Mouse (Mus musculus): ENCODE data around the gene Fasn.
"Not testable (repeated sequence)": the region's sequence is repeated elsewhere in the genome, so short reads cannot be mapped to it uniquely, and the experiment has no call there.

Gene Fasn

DNA sequence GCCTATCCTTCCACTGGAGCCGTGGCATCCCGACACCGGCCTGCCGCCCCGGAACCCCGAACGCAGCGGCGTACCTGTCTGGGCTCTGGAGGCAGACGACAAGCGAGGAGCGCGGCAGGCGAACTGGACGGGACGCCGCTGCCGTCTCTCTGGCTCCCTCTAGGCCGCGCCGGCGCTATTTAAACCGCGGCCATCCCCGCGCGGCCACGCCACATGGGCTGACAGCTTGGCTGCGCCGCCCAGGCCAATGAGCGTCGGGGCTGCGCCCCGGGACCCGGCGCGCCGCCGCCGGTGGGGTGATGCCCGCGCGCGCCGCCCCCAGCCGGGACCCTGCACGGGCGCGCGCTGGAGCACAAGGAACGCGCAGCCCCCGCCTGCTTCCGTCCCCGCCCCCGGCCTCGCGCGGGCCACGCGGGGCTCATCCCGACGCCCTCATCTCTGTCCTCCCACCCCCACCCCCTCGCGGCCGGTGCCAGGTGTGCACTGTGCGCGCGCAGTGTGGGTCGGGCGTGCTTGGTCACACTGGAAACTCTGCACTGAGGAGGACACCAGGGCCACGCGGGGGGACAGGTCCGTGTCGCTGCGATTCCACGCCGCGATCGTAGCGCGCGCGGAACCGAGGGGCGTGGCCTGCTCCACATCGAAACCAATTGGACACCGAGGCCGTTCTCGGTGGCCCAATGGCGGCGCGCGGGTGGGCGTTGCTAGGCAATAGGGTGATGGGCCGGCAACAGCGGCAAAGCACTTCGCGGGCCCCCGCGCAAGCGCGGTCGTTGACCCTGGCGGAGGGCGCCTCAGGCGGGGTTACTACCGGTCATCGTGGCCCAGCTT, at the start of gene Fasn:
Fasn (minus strand) TSS at position 592 of the 831 bp plus-strand sequence.
- peak; percentile 95 for DNase-seq (ENCODE audit: low read depth, low spot score)

GRCm38 (mm10) chr11:120873206-120873605, 48.9 kb upstream of the Fasn start:
- no peak for DNase-seq (ENCODE audit: low read depth, low spot score)

DNA sequence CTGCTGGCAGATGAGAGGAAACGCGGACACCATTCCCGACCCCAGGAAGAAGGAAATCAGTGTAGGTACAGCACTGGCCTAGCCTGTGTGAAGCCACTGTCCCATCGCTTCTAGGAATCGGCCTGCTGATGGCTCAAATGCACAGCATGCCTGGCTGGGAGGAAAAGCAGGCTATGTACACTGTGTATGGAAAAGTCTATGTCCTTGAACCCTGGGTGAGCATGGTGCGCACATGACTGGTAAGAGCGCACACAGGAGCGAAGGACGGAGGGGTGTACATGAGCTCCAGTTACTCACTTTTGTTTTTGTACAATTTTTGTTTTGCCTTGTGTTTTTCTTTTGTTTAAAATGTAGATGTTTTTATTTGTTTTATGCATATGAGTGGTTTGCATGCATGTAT, 47.2 kb upstream of the Fasn start:
- no peak for DNase-seq (ENCODE audit: low read depth, low spot score)

DNA sequence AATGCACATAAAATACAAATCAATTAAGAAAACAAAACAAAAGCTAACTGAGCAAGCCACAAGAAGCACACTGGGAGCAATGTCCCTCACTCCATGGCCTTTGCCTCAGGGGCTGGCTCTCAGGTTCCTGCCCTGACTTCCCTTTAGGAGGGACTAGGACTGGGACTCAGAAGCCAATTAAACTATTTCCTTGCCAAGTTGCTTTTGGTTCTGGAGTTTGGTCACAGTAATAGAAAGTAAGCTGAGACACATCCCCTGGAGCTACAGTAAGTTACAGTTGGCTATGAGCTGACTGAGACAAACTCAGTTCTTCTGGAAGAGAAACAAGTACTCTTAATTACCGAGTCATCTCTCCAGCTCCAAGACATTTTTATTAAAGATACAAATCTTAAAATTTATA, 41.5 kb upstream of the Fasn start:
- DNase-seq (ENCODE audit: low read depth, low spot score), result no peak

DNA sequence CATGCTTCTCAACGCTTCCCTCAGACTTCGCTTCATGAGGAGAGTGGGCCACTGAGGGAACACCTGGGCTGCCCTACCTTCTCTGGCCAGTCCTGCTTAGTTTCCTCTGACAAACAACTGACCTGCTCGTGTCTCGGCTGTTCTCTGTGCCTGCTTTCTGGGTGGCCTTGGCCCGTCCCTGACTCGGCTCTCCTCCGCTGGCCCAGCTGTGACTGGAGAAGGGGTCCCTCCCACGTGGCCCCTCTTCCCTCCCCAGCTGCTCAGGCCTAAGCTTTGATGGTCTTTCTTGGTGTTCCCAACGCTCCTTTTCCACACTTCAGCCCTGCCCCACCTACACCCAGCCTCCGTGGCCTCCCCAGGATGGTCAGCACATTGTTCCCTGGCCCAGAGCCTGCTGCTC, 38.5 kb upstream of the Fasn start:
- no peak for DNase-seq (ENCODE audit: low read depth, low spot score)

- DNase-seq (ENCODE audit: low read depth, low spot score), result not testable (repeated sequence)
These were observed 31.6 kb upstream of the Fasn start for GRCm38 (mm10) chr11:120855938-120856337.

DNA sequence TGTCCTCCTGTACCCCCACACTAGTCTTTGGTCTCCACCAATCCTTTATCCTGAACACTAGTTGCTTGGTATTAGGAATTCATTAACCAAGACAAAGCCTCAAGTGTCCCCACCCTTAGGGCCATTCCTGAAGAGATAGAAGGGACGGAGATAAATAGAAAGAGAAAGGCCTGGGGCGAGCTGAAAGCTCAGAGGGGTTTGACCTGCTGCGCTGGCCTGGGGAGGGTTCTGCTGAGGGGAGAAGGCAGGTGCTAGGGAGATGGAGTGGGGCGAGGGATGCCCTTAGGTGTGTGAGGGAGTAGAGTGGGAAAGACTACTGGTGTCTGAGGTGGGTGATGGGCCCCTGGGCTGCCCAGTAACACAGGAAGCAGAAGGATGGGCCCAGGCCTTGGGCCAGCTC, 29.4 kb upstream of the Fasn start:
- peak; percentile 34 for DNase-seq (ENCODE audit: low read depth, low spot score)

- peak; percentile 22 for DNase-seq (ENCODE audit: low read depth, low spot score)
These were observed 28.8 kb upstream of the Fasn start for GRCm38 (mm10) chr11:120853158-120853557.

- peak; percentile 71 for DNase-seq (ENCODE audit: low read depth, low spot score)
These were observed 28.0 kb upstream of the Fasn start for GRCm38 (mm10) chr11:120852083-120852935.

- peak; percentile 85 for DNase-seq (ENCODE audit: low read depth, low spot score)
These were observed 27.2 kb upstream of the Fasn start for GRCm38 (mm10) chr11:120851582-120851981.

- DNase-seq (ENCODE audit: low read depth, low spot score), result peak; percentile 89
These were observed 26.8 kb upstream of the Fasn start for GRCm38 (mm10) chr11:120851132-120851531.

GRCm38 (mm10) chr11:120850331-120851030, 26.1 kb upstream of the Fasn start:
- peak; percentile 64 for DNase-seq (ENCODE audit: low read depth, low spot score)

DNA sequence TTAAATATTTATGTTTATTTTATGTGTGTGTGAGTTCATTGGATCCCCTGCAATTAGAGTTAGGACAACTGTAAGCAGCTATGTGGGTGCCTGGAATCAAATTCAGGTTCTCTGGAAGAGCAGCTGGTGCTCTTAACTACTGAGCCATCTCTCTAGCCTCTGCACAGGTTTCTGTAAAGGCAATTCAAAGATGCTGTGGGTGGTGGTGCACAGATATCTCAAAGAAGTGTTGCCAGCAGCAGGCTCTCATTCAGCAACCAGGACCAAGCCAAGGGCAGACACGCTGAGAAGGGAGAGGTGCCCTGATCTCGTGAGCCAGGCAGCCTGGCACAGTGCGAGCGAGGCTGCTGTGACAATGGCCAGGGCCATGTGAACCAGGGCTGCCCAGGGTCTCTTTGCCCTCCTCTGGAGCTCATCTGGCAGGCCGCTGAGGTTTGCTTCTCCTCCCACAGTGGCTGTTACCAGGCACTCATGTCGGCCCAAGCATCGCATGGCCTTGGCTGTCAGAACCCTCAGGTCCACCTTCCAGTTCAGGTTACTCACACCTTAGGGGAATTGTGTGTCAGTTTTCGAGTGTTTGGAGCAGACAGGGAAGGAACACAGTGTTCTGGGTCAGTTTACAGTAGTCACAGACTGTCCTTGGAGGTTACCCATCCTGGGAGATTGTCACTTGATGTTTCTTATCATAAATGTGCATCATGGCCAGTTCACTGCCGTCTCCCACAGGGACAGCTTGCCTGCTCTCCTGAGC, 22.6 kb upstream of the Fasn start:
- no peak for DNase-seq (ENCODE audit: low read depth, low spot score)

DNA sequence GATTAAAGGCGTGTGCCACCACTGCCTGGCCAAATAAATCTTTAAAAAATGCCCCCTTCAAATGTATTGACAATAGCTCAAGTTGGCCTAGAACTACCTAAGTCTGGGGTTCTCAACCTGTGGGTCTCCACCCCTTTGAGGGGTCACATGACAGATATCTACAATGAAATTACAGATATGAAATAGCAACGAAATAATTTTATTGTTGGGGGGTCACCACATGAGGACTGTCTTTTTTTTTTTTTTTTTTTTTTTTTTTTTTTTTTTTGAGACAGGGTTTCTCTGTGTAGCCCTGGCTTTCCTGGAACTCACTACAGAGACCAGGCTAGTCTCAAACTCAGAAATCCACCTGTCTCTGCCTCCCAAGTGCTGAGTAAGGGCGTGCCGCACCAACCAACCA, 20.0 kb upstream of the Fasn start:
- no peak for DNase-seq (ENCODE audit: low read depth, low spot score)

DNA sequence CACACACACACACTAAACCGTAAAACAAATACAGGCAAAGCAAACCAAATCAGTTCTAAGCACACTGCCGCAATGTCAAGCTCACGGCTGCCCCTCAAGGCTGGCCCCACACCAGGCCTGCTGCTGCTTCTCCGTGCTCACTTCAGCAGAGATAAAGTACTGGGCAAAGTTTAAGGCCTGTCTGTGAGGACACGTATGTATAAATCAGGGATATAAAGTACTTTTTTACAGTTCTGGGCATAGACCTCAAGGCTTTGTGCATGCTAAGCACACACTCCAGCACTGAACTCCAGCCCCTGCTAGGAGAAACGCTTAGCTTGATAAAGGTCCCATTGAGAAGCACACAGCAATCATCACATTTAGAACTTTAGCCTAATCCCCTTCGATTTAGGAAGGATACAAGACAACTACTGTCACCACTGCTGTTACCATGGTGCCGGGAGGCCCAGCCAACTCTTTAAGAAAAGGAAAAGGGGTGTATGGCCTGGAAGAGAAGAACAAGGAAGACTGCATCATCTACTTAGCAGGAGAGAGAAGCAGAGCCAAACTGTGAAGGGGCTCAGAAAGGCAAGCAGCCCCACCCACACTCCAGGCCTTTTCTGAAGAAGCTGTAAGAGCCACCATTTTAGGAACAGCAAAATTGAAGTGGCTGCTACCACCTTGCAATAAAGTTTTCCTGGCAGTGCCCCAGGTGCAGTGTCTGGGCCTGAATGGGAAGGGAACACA, 9.4 kb upstream of the Fasn start:
- no peak for DNase-seq (ENCODE audit: low read depth, low spot score)

- not testable (repeated sequence) for DNase-seq (ENCODE audit: low read depth, low spot score)
These were observed 8.6 kb upstream of the Fasn start for GRCm38 (mm10) chr11:120832962-120833361.

GRCm38 (mm10) chr11:120831659-120832440, 7.5 kb upstream of the Fasn start:
- no peak for DNase-seq (ENCODE audit: low read depth, low spot score)

DNA sequence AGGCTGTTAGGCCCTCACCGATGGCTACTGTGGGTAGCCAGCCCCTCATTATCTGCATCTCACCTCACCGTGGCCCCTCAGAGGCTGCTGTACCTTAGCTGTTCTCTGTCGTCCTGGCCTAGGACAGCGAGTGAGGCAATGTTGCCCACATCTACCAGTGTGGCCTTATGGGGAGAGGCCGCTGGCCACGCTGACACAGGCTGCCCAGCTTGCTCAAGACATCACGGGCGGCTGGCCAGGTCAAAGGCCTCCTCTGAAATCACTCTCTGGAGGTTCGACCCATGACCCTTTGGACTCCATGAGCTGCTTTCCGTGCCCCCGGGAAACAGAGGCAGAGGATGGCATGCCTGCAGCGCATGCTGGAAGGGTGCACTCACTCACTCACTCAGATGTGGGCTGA, 6.3 kb upstream of the Fasn start:
- DNase-seq (ENCODE audit: low read depth, low spot score), result no peak

GRCm38 (mm10) chr11:120829757-120830532, 5.6 kb upstream of the Fasn start:
- no peak for DNase-seq (ENCODE audit: low read depth, low spot score)

Measured in ES-CJ7 (cell line).